Mouse (Mus musculus): ENCODE results near the gene Slc38a8. TPM values are rescaled to one million over a fixed set of nuclear protein-coding genes. Genes with fewer than 3 reads are reported as not detected.

The Slc38a8 gene
- polyA plus RNA-seq, 1 experiment from 2014 or later: 0.29 TPM

GRCm38 (mm10) chr8:119515767-119516166 is 14.3 kb upstream of the Slc38a8 start:
- Histone ChIP-seq H3K27me3 (no peaks in the 10 kb centered on the region), H3K4me1 (no peaks in the 10 kb centered on the region), H3K4me3 (no peak overlapping the region), H3K4me2 (replicated peaks) (no peak overlapping the region), H3K27ac (no peak overlapping the region), H3K9me3 (no peaks in the 10 kb centered on the region), H3K36me3 (peaks cover 100% of the 10 kb centered on the region), H3K9ac (no peak overlapping the region)
- 67% methylated on average over 3 of the region's 3 CpGs for WGBS
- no peak for ATAC-seq (ENCODE audit: low FRiP score, low read depth)

- 83% methylated on average over 3 of the region's 3 CpGs for WGBS
- Histone ChIP-seq H3K27me3 (no peaks in the 10 kb centered on the region), H3K4me3 (no peak overlapping the region), H3K36me3 (peaks cover 100% of the 10 kb centered on the region), H3K9me3 (no peaks in the 10 kb centered on the region), H3K9ac (no peak overlapping the region), H3K27ac (no peak overlapping the region), H3K4me2 (replicated peaks) (no peak overlapping the region), H3K4me1 (no peaks in the 10 kb centered on the region)
- ATAC-seq (ENCODE audit: low FRiP score, low read depth): no peak
Observed at GRCm38 (mm10) chr8:119514940-119515339, 13.4 kb upstream of the Slc38a8 start.

- Histone ChIP-seq H3K4me2 (replicated peaks) (no peak overlapping the region), H3K27ac (no peak overlapping the region), H3K9me3 (no peaks in the 10 kb centered on the region), H3K4me1 (no peaks in the 10 kb centered on the region), H3K27me3 (no peaks in the 10 kb centered on the region), H3K36me3 (peaks cover 100% of the 10 kb centered on the region), H3K9ac (no peak overlapping the region), H3K4me3 (no peak overlapping the region)
- WGBS: 91% methylated on average over 4 of the region's 4 CpGs
- ATAC-seq (ENCODE audit: low FRiP score, low read depth): no peak
Observed at GRCm38 (mm10) chr8:119513405-119513804, 11.9 kb upstream of the Slc38a8 start.

- no peaks in the 10 kb centered on the region for H3K4me1 ChIP-seq
- no peak overlapping the region for H3K4me2 ChIP-seq (replicated peaks)
- no peak overlapping the region for H3K9ac ChIP-seq
- H3K36me3 ChIP-seq: peaks cover 99% of the 10 kb centered on the region
- H3K9me3 ChIP-seq: no peaks in the 10 kb centered on the region
- H3K27me3 ChIP-seq: no peaks in the 10 kb centered on the region
- no peak overlapping the region for H3K4me3 ChIP-seq
- no peak for ATAC-seq (ENCODE audit: low FRiP score, low read depth)
- WGBS: 95% methylated on average over 7 of the region's 7 CpGs
- no peak overlapping the region for H3K27ac ChIP-seq
Observed at GRCm38 (mm10) chr8:119511722-119512121, 10.2 kb upstream of the Slc38a8 start.

- no peak overlapping the region for H3K4me2 ChIP-seq (replicated peaks)
- no peaks in the 10 kb centered on the region for H3K9me3 ChIP-seq
- H3K27ac ChIP-seq: no peak overlapping the region
- ATAC-seq (ENCODE audit: low FRiP score, low read depth): no peak
- WGBS: 87% methylated on average over 9 of the region's 9 CpGs
- no peak overlapping the region for H3K9ac ChIP-seq
- no peaks in the 10 kb centered on the region for H3K27me3 ChIP-seq
- H3K36me3 ChIP-seq: peaks cover 99% of the 10 kb centered on the region
- no peaks in the 10 kb centered on the region for H3K4me1 ChIP-seq
- H3K4me3 ChIP-seq: no peak overlapping the region
Observed at GRCm38 (mm10) chr8:119510471-119510870, 9.0 kb upstream of the Slc38a8 start.

GRCm38 (mm10) chr8:119506106-119506505 is 4.6 kb upstream of the Slc38a8 start:
- 86% methylated on average over 8 of the region's 8 CpGs for WGBS
- no peak for ATAC-seq (ENCODE audit: low FRiP score, low read depth)
- Histone ChIP-seq H3K4me1 (peaks cover 8% of the 10 kb centered on the region; the same call in 1 of the 2 replicates), H3K9ac (no peak overlapping the region), H3K27me3 (no peaks in the 10 kb centered on the region), H3K4me3 (no peak overlapping the region), H3K9me3 (no peaks in the 10 kb centered on the region), H3K27ac (no peak overlapping the region), H3K36me3 (peaks cover 55% of the 10 kb centered on the region), H3K4me2 (replicated peaks) (no peak overlapping the region)

GRCm38 (mm10) chr8:119505488-119505887 is 4.0 kb upstream of the Slc38a8 start:
- Histone ChIP-seq H3K27me3 (no peaks in the 10 kb centered on the region), H3K4me2 (replicated peaks) (no peak overlapping the region), H3K4me3 (no peak overlapping the region), H3K27ac (no peak overlapping the region), H3K9me3 (no peaks in the 10 kb centered on the region), H3K9ac (no peak overlapping the region), H3K4me1 (peaks cover 8% of the 10 kb centered on the region; the same call in 1 of the 2 replicates), H3K36me3 (peaks cover 49% of the 10 kb centered on the region)
- 48% methylated on average over 9 of the region's 9 CpGs for WGBS
- ATAC-seq (ENCODE audit: low FRiP score, low read depth): no peak

GRCm38 (mm10) chr8:119503191-119503767 is 1.8 kb upstream of the Slc38a8 start:
- ATAC-seq (ENCODE audit: low FRiP score, low read depth): no peak

GRCm38 (mm10) chr8:119502111-119502510 is 613 bp upstream of the Slc38a8 start:
- no peak overlapping the region for H3K4me2 ChIP-seq (replicated peaks)
- H3K4me3 ChIP-seq: no peak overlapping the region
- H3K27ac ChIP-seq: no peak overlapping the region
- no peak for ATAC-seq (ENCODE audit: low FRiP score, low read depth)
- H3K36me3 ChIP-seq: peaks cover 17% of the 10 kb centered on the region
- H3K27me3 ChIP-seq: peaks cover under 1% of the 10 kb centered on the region; the same call in 1 of the 2 replicates
- H3K4me1 ChIP-seq: peaks cover 14% of the 10 kb centered on the region; the same call in 1 of the 2 replicates
- H3K9me3 ChIP-seq: no peaks in the 10 kb centered on the region
- H3K9ac ChIP-seq: no peak overlapping the region
- 33% methylated on average over 4 of the region's 4 CpGs for WGBS

More at GRCm38 (mm10) chr8:119503191-119503767, 1.8 kb upstream of the Slc38a8 start:
- H3K36me3 ChIP-seq: peaks cover 27% of the 10 kb centered on the region
- no peak overlapping the region for H3K27ac ChIP-seq
- H3K27me3 ChIP-seq: no peaks in the 10 kb centered on the region
- 15% methylated on average over 10 of the region's 10 CpGs for WGBS
- no peak overlapping the region for H3K9ac ChIP-seq
- no peak overlapping the region for H3K4me2 ChIP-seq (replicated peaks)
- no peak overlapping the region for H3K4me3 ChIP-seq
- H3K9me3 ChIP-seq: no peaks in the 10 kb centered on the region
- peaks cover 14% of the 10 kb centered on the region; the same call in 1 of the 2 replicates for H3K4me1 ChIP-seq

- 81% methylated on average over 2 of the region's 2 CpGs for WGBS
- no peak overlapping the region for H3K4me3 ChIP-seq
- H3K27me3 ChIP-seq: peaks cover 5% of the 10 kb centered on the region; the same call in 1 of the 2 replicates
- H3K36me3 ChIP-seq: no peaks in the 10 kb centered on the region
- no peak overlapping the region for H3K9ac ChIP-seq
- H3K27ac ChIP-seq: no peak overlapping the region
- peaks cover 14% of the 10 kb centered on the region; the same call in 1 of the 2 replicates for H3K4me1 ChIP-seq
- no peak for ATAC-seq (ENCODE audit: low FRiP score, low read depth)
- no peak overlapping the region for H3K4me2 ChIP-seq (replicated peaks)
- H3K9me3 ChIP-seq: no peaks in the 10 kb centered on the region
Observed at GRCm38 (mm10) chr8:119499836-119500235, 1.7 kb downstream of the Slc38a8 start.

- H3K36me3 ChIP-seq: no peaks in the 10 kb centered on the region
- H3K9ac ChIP-seq: no peak overlapping the region
- H3K27ac ChIP-seq: no peak overlapping the region
Observed at GRCm38 (mm10) chr8:119496848-119497247, 4.7 kb downstream of the Slc38a8 start.

GRCm38 (mm10) chr8:119487093-119487492 is 14.4 kb downstream of the Slc38a8 start:
- ATAC-seq (ENCODE audit: low FRiP score, low read depth): no peak

More at GRCm38 (mm10) chr8:119496848-119497247, 4.7 kb downstream of the Slc38a8 start:
- Histone ChIP-seq H3K4me3 (no peak overlapping the region), H3K27me3 (peaks cover 5% of the 10 kb centered on the region; the same call in 1 of the 2 replicates), H3K4me2 (replicated peaks) (no peak overlapping the region), H3K4me1 (peaks cover 7% of the 10 kb centered on the region; the same call in 1 of the 2 replicates), H3K9me3 (no peaks in the 10 kb centered on the region)
- WGBS: 24% methylated on average over 6 of the region's 6 CpGs
- no peak for ATAC-seq (ENCODE audit: low FRiP score, low read depth)

More at GRCm38 (mm10) chr8:119487093-119487492, 14.4 kb downstream of the Slc38a8 start:
- Histone ChIP-seq H3K4me1 (peaks cover 13% of the 10 kb centered on the region), H3K9me3 (no peaks in the 10 kb centered on the region), H3K4me3 (no peak overlapping the region), H3K36me3 (no peaks in the 10 kb centered on the region), H3K27ac (no peak overlapping the region), H3K4me2 (replicated peaks) (no peak overlapping the region), H3K9ac (no peak overlapping the region), H3K27me3 (no peaks in the 10 kb centered on the region)
- WGBS: 77% methylated on average over 7 of the region's 7 CpGs

All from limb, embryonic 13.5 days (tissue).